ENCODE assay signal across 7 mouse cellular contexts in genomic region chr8:119558603-119559401, GRCm38 (mm10). TPM values are rescaled to one million over a fixed set of nuclear protein-coding genes. Genes with fewer than 3 reads are reported as not detected.
A peak's percentile ranks its signal among the peaks of the same experiment; 100 is the strongest.
DNase-seq lines count a peak whose midpoint lies in the region; ATAC-seq and TF ChIP-seq lines count a peak whose summit lies in the region.

Gene Mbtps1, minus strand, starts transcription at chr8:119558735.

- H3K4me3 ChIP-seq in embryonic facial prominence, embryonic 12.5 days: peak within 1 kb of the TSS; percentile 71
- peak within 1 kb of the TSS; percentile 75 for H3K4me3 ChIP-seq in kidney, adult 2 months (ENCODE audit: insufficient read depth, low read depth, low read length)
- peak within 1 kb of the TSS; percentile 86 for H3K4me3 ChIP-seq in limb, embryonic 12.5 days (replicated peaks)
- H3K4me3 ChIP-seq in midbrain, embryonic 15.5 days: peak within 1 kb of the TSS; percentile 74
- H3K4me3 ChIP-seq in spleen, adult 2 months (ENCODE audit: extremely low read depth, insufficient read depth, insufficient read length): peak within 1 kb of the TSS; percentile 87

- peaks cover 10% of the 10 kb centered on the region for H3K36me3 ChIP-seq in embryonic facial prominence, embryonic 12.5 days
- H3K36me3 ChIP-seq in kidney, adult 2 months (ENCODE audit: control insufficient read depth, insufficient read depth, low read length): no peaks in the 10 kb centered on the region
- H3K36me3 ChIP-seq in limb, embryonic 12.5 days: peaks cover 32% of the 10 kb centered on the region
- H3K36me3 ChIP-seq in midbrain, embryonic 15.5 days (replicated peaks): peaks cover 24% of the 10 kb centered on the region
- H3K36me3 ChIP-seq in spleen, adult 2 months (ENCODE audit: control insufficient read depth, insufficient read depth, low read length): peaks cover 9% of the 10 kb centered on the region; the same call in 1 of the 2 replicates

- no peaks in the 10 kb centered on the region for H3K27me3 ChIP-seq in embryonic facial prominence, embryonic 12.5 days
- no peaks in the 10 kb centered on the region for H3K27me3 ChIP-seq in kidney, adult 2 months (replicated peaks; ENCODE audit: control insufficient read depth, insufficient read depth, low read length)
- H3K27me3 ChIP-seq in limb, embryonic 12.5 days: no peaks in the 10 kb centered on the region
- no peaks in the 10 kb centered on the region for H3K27me3 ChIP-seq in midbrain, embryonic 15.5 days (replicated peaks)
- no peaks in the 10 kb centered on the region for H3K27me3 ChIP-seq in spleen, adult 2 months (ENCODE audit: control insufficient read depth, insufficient read depth, low read length)

- H3K27ac ChIP-seq in embryonic facial prominence, embryonic 12.5 days: peak within 1 kb of the TSS; percentile 88
- H3K27ac ChIP-seq in kidney, adult 2 months (ENCODE audit: insufficient read depth, low read depth, low read length): peak within 1 kb of the TSS; percentile 81
- H3K27ac ChIP-seq in limb, embryonic 12.5 days: peak within 1 kb of the TSS; percentile 92
- H3K27ac ChIP-seq in midbrain, embryonic 15.5 days: peak within 1 kb of the TSS; percentile 95
- peak within 1 kb of the TSS; percentile 96 for H3K27ac ChIP-seq in spleen, adult 2 months (ENCODE audit: insufficient read depth, low read length)

- no peaks in the 10 kb centered on the region for H3K9me3 ChIP-seq in embryonic facial prominence, embryonic 12.5 days
- H3K9me3 ChIP-seq in limb, embryonic 12.5 days: no peaks in the 10 kb centered on the region
- no peaks in the 10 kb centered on the region for H3K9me3 ChIP-seq in midbrain, embryonic 15.5 days

- H3K4me1 ChIP-seq in embryonic facial prominence, embryonic 12.5 days: peaks cover 14% of the 10 kb centered on the region
- peaks cover 20% of the 10 kb centered on the region; the same call in 1 of the 2 replicates for H3K4me1 ChIP-seq in kidney, adult 2 months (ENCODE audit: control insufficient read depth, insufficient read depth, low read length)
- H3K4me1 ChIP-seq in limb, embryonic 12.5 days (replicated peaks): peaks cover 30% of the 10 kb centered on the region
- peaks cover 35% of the 10 kb centered on the region for H3K4me1 ChIP-seq in midbrain, embryonic 15.5 days
- H3K4me1 ChIP-seq in spleen, adult 2 months (ENCODE audit: control insufficient read depth, insufficient read depth, insufficient read length): peaks cover 6% of the 10 kb centered on the region; the same call in 1 of the 2 replicates

- peak within 1 kb of the TSS; percentile 88 for H3K4me2 ChIP-seq in embryonic facial prominence, embryonic 12.5 days (replicated peaks)
- peak within 1 kb of the TSS; percentile 72 for H3K4me2 ChIP-seq in limb, embryonic 12.5 days
- H3K4me2 ChIP-seq in midbrain, embryonic 15.5 days: peak within 1 kb of the TSS; percentile 76

- peak; percentile 96 for TF ChIP-seq POLR2A in kidney, adult 2 months (IDR thresholded peaks at IDR 0.05; ENCODE audit: low read depth, low read length)
- TF ChIP-seq POLR2A in spleen, adult 2 months (IDR thresholded peaks at IDR 0.05; ENCODE audit: low read depth, low read length): peak; percentile 46

- 0 out of 2 replicates have a peak, but pooled peaks have one; percentile 15 for TF ChIP-seq CTCF in kidney, adult 2 months (conservative IDR thresholded peaks at IDR 0.05; ENCODE audit: insufficient read depth, insufficient read length, low read depth, low read length)
- no peak for TF ChIP-seq CTCF in spleen, adult 2 months (IDR thresholded peaks at IDR 0.05; ENCODE audit: extremely low read depth, insufficient read depth, insufficient read length, insufficient replicate concordance)

- ATAC-seq in embryonic facial prominence, embryonic 12.5 days (ENCODE audit: insufficient number of reproducible peaks, insufficient read depth, low FRiP score, low TSS enrichment): peak; percentile 93
- ATAC-seq in limb, embryonic 12.5 days (ENCODE audit: insufficient number of reproducible peaks, insufficient read depth, low FRiP score, low TSS enrichment, low read depth): peak; percentile 89
- ATAC-seq in midbrain, embryonic 15.5 days (replicated peaks): peak; percentile 95

- H3K9ac ChIP-seq in embryonic facial prominence, embryonic 12.5 days: peak within 1 kb of the TSS; percentile 74
- peak within 1 kb of the TSS; percentile 87 for H3K9ac ChIP-seq in limb, embryonic 12.5 days (replicated peaks)
- H3K9ac ChIP-seq in midbrain, embryonic 15.5 days: peak within 1 kb of the TSS; percentile 79

- 7% methylated on average over 61 of the region's 63 CpGs for WGBS in embryonic facial prominence, embryonic 12.5 days
- WGBS in kidney, adult 2 months: 5% methylated on average over 63 of the region's 63 CpGs
- WGBS in limb, embryonic 12.5 days: 6% methylated on average over 63 of the region's 63 CpGs
- WGBS in midbrain, embryonic 15.5 days: 7% methylated on average over 59 of the region's 63 CpGs
- 4% methylated on average over 63 of the region's 63 CpGs for WGBS in spleen, adult 2 months

- peak; percentile 99 for DNase-seq in adrenal gland, postnatal 25 days
- peak; percentile 98 for DNase-seq in heart, adult 18-20 months
- DNase-seq in kidney, adult 2 months: peak; percentile 98
- DNase-seq in spleen, adult 2 months (ENCODE audit: low read depth in 1 of 2, low spot score in 2 of 2): peak; percentile 96 to 97

RNA-seq across cellular contexts. Expression of gene Mbtps1, which starts in this region (rescaled TPM):
- 109 and 122 TPM in 2 replicates for total RNA-seq in adrenal gland, postnatal 25 days (2021)
- 147 TPM in 2 replicates for polyA plus RNA-seq in embryonic facial prominence, embryonic 12.5 days (2016; fragmentation: Nextera tagmentation; extraction: Ambion mirVana)
- 10 to 100 TPM; 27.5 to 31.0 TPM for total RNA-seq in heart, adult 18-20 months (2021)
- polyA plus RNA-seq in kidney, adult 2 months (2012; rRNA removed): 58.0 and 67.3 TPM in 2 replicates
- 140 and 147 TPM in 2 replicates for polyA plus RNA-seq in limb, embryonic 12.5 days (2016; fragmentation: Nextera tagmentation; extraction: Ambion mirVana)
- 59.5 and 61.1 TPM in 2 replicates for polyA plus RNA-seq in midbrain, embryonic 15.5 days (2015; fragmentation: Nextera tagmentation; extraction: Ambion mirVana)
- polyA plus RNA-seq in spleen, adult 2 months (2012; rRNA removed): 40.5 and 48.5 TPM in 2 replicates

Comparison
In these comparisons a context has a peak if more than half of its experiments do, and no peak if none do; other contexts are left out.
1. Peak in every context shown above with its lines: DNase-seq, ATAC-seq, H3K4me3 ChIP-seq and H3K27ac ChIP-seq.